Mouse (Mus musculus): Measurements from ENCODE around the gene Gm49366. TPM values are rescaled to one million over a fixed set of nuclear protein-coding genes. Genes with fewer than 3 reads are reported as not detected.
A peak's percentile ranks its signal among the peaks of the same experiment; 100 is the strongest.
"Not testable (repeated sequence)": the region's sequence is repeated elsewhere in the genome, so short reads cannot be mapped to it uniquely, and the experiment has no call there.

Gene Gm49366
- total RNA-seq (2022): 1 to 10 TPM in 1 of 4 experiments, not detected in 3; 1.3 TPM

GRCm38 (mm10) chr12:84038691-84039111 is at the start of gene Gm49366:
TSS of gene Gm49366 (plus strand) at chr12:84038935.
- DNase-seq (ENCODE audit: low spot score in 2 of 2): peak; percentile 18

- DNase-seq (ENCODE audit: low spot score in 2 of 2): no peak
These were observed 49.4 kb upstream of the Gm49366 start for GRCm38 (mm10) chr12:83989378-83989777.

- DNase-seq (ENCODE audit: low spot score in 2 of 2): no peak
These were observed 41.5 kb upstream of the Gm49366 start for GRCm38 (mm10) chr12:83997221-83997620.

GRCm38 (mm10) chr12:83998341-83999107 is 40.2 kb upstream of the Gm49366 start:
- DNase-seq (ENCODE audit: low spot score in 2 of 2): no peak

- not testable (repeated sequence) for DNase-seq (ENCODE audit: low spot score in 2 of 2)
These were observed 39.5 kb upstream of the Gm49366 start for GRCm38 (mm10) chr12:83999237-83999636.

- DNase-seq (ENCODE audit: low spot score in 2 of 2): no peak
These were observed 38.3 kb upstream of the Gm49366 start for GRCm38 (mm10) chr12:84000418-84000817.

- no peak for DNase-seq (ENCODE audit: low spot score in 2 of 2)
These were observed 34.9 kb upstream of the Gm49366 start for GRCm38 (mm10) chr12:84003866-84004265.

- no peak for DNase-seq (ENCODE audit: low spot score in 2 of 2)
These were observed 30.5 kb upstream of the Gm49366 start for GRCm38 (mm10) chr12:84008251-84008650.

GRCm38 (mm10) chr12:84008729-84009128 is 30.0 kb upstream of the Gm49366 start:
- no peak for DNase-seq (ENCODE audit: low spot score in 2 of 2)

- peak in 1 of 2 experiments; percentile 61 for DNase-seq (ENCODE audit: low spot score in 2 of 2)
These were observed 29.4 kb upstream of the Gm49366 start, which contains the start of gene Acot1 for GRCm38 (mm10) chr12:84009171-84009965. TSS of gene Acot1 (plus strand) at chr12:84009490.

- DNase-seq (ENCODE audit: low spot score in 2 of 2): no peak
These were observed 28.5 kb upstream of the Gm49366 start for GRCm38 (mm10) chr12:84010201-84010600.

- DNase-seq (ENCODE audit: low spot score in 2 of 2): peak; percentile 43 to 74
These were observed 27.3 kb upstream of the Gm49366 start for GRCm38 (mm10) chr12:84011251-84012040.

- DNase-seq (ENCODE audit: low spot score in 2 of 2): no peak
These were observed 25.6 kb upstream of the Gm49366 start for GRCm38 (mm10) chr12:84013130-84013529.

- peak in 1 of 2 experiments; percentile 60 for DNase-seq (ENCODE audit: low spot score in 2 of 2)
These were observed 25.0 kb upstream of the Gm49366 start for GRCm38 (mm10) chr12:84013701-84014100.

GRCm38 (mm10) chr12:84020528-84020927 is 18.2 kb upstream of the Gm49366 start:
- not testable (repeated sequence) for DNase-seq (ENCODE audit: low spot score in 2 of 2)

- DNase-seq (ENCODE audit: low spot score in 2 of 2): not testable (repeated sequence)
These were observed 16.5 kb upstream of the Gm49366 start for GRCm38 (mm10) chr12:84022266-84022665.

GRCm38 (mm10) chr12:84023052-84023745 is 15.5 kb upstream of the Gm49366 start:
- no peak for DNase-seq (ENCODE audit: low spot score in 2 of 2)

GRCm38 (mm10) chr12:84025888-84026287 is 12.8 kb upstream of the Gm49366 start:
- DNase-seq (ENCODE audit: low spot score in 2 of 2): no peak

- not testable (repeated sequence) for DNase-seq (ENCODE audit: low spot score in 2 of 2)
These were observed 10.4 kb upstream of the Gm49366 start for GRCm38 (mm10) chr12:84028328-84028727.

GRCm38 (mm10) chr12:84029043-84029442 is 9.7 kb upstream of the Gm49366 start:
- DNase-seq (ENCODE audit: low spot score in 2 of 2): not testable (repeated sequence)
